Mouse (Mus musculus) small intestine, adult 2 months (tissue): ENCODE measurements at regions not wholly inside any gene's neighbourhood (a gene's known extent, or its start where the extent isn't known, plus 50 kb on each side); places are given as distances from the start of the nearest gene placed in this dataset.

Experiments used
- H3K27ac ChIP-seq: fragments of 200-500 bp; 2 replicates; pipeline ENCODE4 v1.5.1; 2012; ENCODE audit warnings: low read depth, low read length, control low read depth, inconsistent platforms; ENCODE audit not compliant: insufficient read depth
- H3K27me3 ChIP-seq: fragments of 200-500 bp; 2 replicates; pipeline ENCODE4 v1.6.1; 2012; ENCODE audit warnings: mild to moderate bottlenecking, moderate library complexity, low read length, inconsistent platforms; ENCODE audit not compliant: control insufficient read depth, insufficient read depth
- H3K36me3 ChIP-seq: fragments of 200-500 bp; 2 replicates; pipeline ENCODE4 v1.6.1; 2012; ENCODE audit warnings: mild to moderate bottlenecking, low read length, control low read depth, inconsistent platforms; ENCODE audit not compliant: control insufficient read depth, insufficient read depth
- H3K4me1 ChIP-seq: fragments of 200-500 bp; 2 replicates; pipeline ENCODE4 v1.6.1; 2012; ENCODE audit warnings: low read length, inconsistent platforms, mixed read lengths; ENCODE audit not compliant: control insufficient read depth, insufficient read depth, insufficient read length
- H3K4me3 ChIP-seq: fragments of 200-500 bp; 2 replicates; pipeline ENCODE4 v1.5.1; 2012; ENCODE audit warnings: low read depth, mild to moderate bottlenecking, control low read depth, inconsistent platforms, low read length, moderate library complexity
- CTCF ChIP-seq: fragments of 200-500 bp; IDR thresholded peaks from 2 replicates; pipeline ENCODE4 v1.5.1; 2012; ENCODE audit warnings: low read depth, mild to moderate bottlenecking, control low read depth, inconsistent platforms, low read length, moderate library complexity, mixed read lengths; ENCODE audit not compliant: insufficient replicate concordance, insufficient read length; ENCODE audit errors: extremely low read depth
- POLR2A ChIP-seq: fragments of 200-500 bp; IDR thresholded peaks from 2 replicates; pipeline ENCODE4 v1.6.1; 2012; ENCODE audit warnings: low read depth, mild to moderate bottlenecking, control low read depth, inconsistent platforms, low read length, moderate library complexity
- WGBS: fragments of 180-500 bp; shearing (Covaris S2); methylation state at CpG from one replicate; pipeline ENCODE4 v1.1.7; 2018; 5-methylcytosine and 5-hydroxymethylcytosine counted together

- Histone ChIP-seq H3K36me3 (no peaks in the 10 kb centered on the region), H3K27me3 (no peaks in the 10 kb centered on the region), H3K4me3 (no peak overlapping the region), H3K27ac (no peak overlapping the region), H3K4me1 (no peaks in the 10 kb centered on the region)
- TF ChIP-seq CTCF: no peak
- no peak for TF ChIP-seq POLR2A
- WGBS: 77% methylated on average over 4 of the region's 4 CpGs
Observed at GRCm38 (mm10) chr12:12764586-12764985, 177.1 kb downstream of the Mycn start.

- Histone ChIP-seq H3K4me3 (no peak overlapping the region), H3K27me3 (no peaks in the 10 kb centered on the region), H3K27ac (no peak overlapping the region), H3K36me3 (no peaks in the 10 kb centered on the region), H3K4me1 (no peaks in the 10 kb centered on the region)
- TF ChIP-seq POLR2A (no peak), CTCF (no peak)
- WGBS: 54% methylated on average over 2 of the region's 2 CpGs
Observed at GRCm38 (mm10) chr12:12756301-12756948, 185.3 kb downstream of the Mycn start.

- no peak overlapping the region for H3K4me3 ChIP-seq
- 83% methylated on average over 9 of the region's 9 CpGs for WGBS
- TF ChIP-seq CTCF: no peak
- no peak for TF ChIP-seq POLR2A
- no peaks in the 10 kb centered on the region for H3K27me3 ChIP-seq
- no peak overlapping the region for H3K27ac ChIP-seq
- H3K36me3 ChIP-seq: no peaks in the 10 kb centered on the region
- no peaks in the 10 kb centered on the region for H3K4me1 ChIP-seq
Observed at GRCm38 (mm10) chr12:12753849-12754248, 187.9 kb downstream of the Mycn start.

GRCm38 (mm10) chr12:12751670-12752426, 189.9 kb downstream of the Mycn start:
- TF ChIP-seq POLR2A (no peak), CTCF (no peak)
- Histone ChIP-seq H3K27me3 (no peaks in the 10 kb centered on the region), H3K4me1 (no peaks in the 10 kb centered on the region), H3K27ac (no peak overlapping the region), H3K4me3 (no peak overlapping the region), H3K36me3 (no peaks in the 10 kb centered on the region)
- WGBS: 92% methylated on average over 10 of the region's 10 CpGs

- WGBS: 79% methylated on average over 3 of the region's 3 CpGs
- no peaks in the 10 kb centered on the region for H3K27me3 ChIP-seq
Observed at GRCm38 (mm10) chr12:12749690-12750089, 192.0 kb downstream of the Mycn start.

GRCm38 (mm10) chr12:12746852-12747454, 194.8 kb downstream of the Mycn start:
- WGBS: 45% methylated on average over 4 of the region's 4 CpGs
- TF ChIP-seq CTCF (no peak), POLR2A (no peak)
- Histone ChIP-seq H3K27me3 (no peaks in the 10 kb centered on the region), H3K27ac (no peak overlapping the region), H3K4me1 (no peaks in the 10 kb centered on the region), H3K4me3 (no peak overlapping the region), H3K36me3 (no peaks in the 10 kb centered on the region)

More at GRCm38 (mm10) chr12:12749690-12750089, 192.0 kb downstream of the Mycn start:
- no peak overlapping the region for H3K27ac ChIP-seq
- H3K4me3 ChIP-seq: no peak overlapping the region
- TF ChIP-seq POLR2A: no peak
- no peak for TF ChIP-seq CTCF
- H3K36me3 ChIP-seq: no peaks in the 10 kb centered on the region
- H3K4me1 ChIP-seq: no peaks in the 10 kb centered on the region

- H3K27ac ChIP-seq: no peak overlapping the region
- H3K36me3 ChIP-seq: no peaks in the 10 kb centered on the region
- no peaks in the 10 kb centered on the region for H3K27me3 ChIP-seq
- WGBS: 79% methylated on average over 2 of the region's 2 CpGs
- H3K4me3 ChIP-seq: no peak overlapping the region
- H3K4me1 ChIP-seq: no peaks in the 10 kb centered on the region
- no peak for TF ChIP-seq CTCF
- no peak for TF ChIP-seq POLR2A
Observed at GRCm38 (mm10) chr12:12744492-12744891, 197.2 kb downstream of the Mycn start.
